Mouse (Mus musculus) liver, embryonic 12.5 days (tissue): Measurements from ENCODE around the gene Dnmt3a. TPM values are rescaled to one million over a fixed set of nuclear protein-coding genes. Genes with fewer than 3 reads are reported as not detected.

Experiments
- ATAC-seq: fragments of 200-750 bp; cut with Nextera tagmentation; 2 replicates; pipeline ENCODE4 v1.8.0; 2017; ENCODE audit warnings: moderate number of reproducible peaks, mild to moderate bottlenecking, moderate library complexity
- H3K27ac ChIP-seq: fragments of 300-500 bp; sonication (generic); 2 replicates; pipeline ENCODE4 v1.5.1; 2016; ENCODE audit warnings: mild to moderate bottlenecking
- H3K27me3 ChIP-seq: fragments of 300-500 bp; sonication (generic); replicated peaks from 2 replicates; pipeline ENCODE4 v1.6.1; 2016; ENCODE audit warnings: mild to moderate bottlenecking, moderate library complexity
- H3K36me3 ChIP-seq: fragments of 300-500 bp; sonication (generic); 2 replicates; pipeline ENCODE4 v1.6.1; 2016; ENCODE audit warnings: mild to moderate bottlenecking, moderate library complexity
- H3K4me1 ChIP-seq: fragments of 300-500 bp; sonication (generic); 2 replicates; pipeline ENCODE4 v1.6.1; 2016
- H3K4me2 ChIP-seq: fragments of 300-500 bp; sonication (generic); 2 replicates; pipeline ENCODE4 v1.6.1; 2016; ENCODE audit warnings: mild to moderate bottlenecking, moderate library complexity
- H3K4me3 ChIP-seq: fragments of 300-500 bp; sonication (generic); 2 replicates; pipeline ENCODE4 v1.5.1; 2016; ENCODE audit warnings: mild to moderate bottlenecking, moderate library complexity
- H3K9ac ChIP-seq: fragments of 300-500 bp; sonication (generic); 2 replicates; pipeline ENCODE4 v1.6.1; 2016; ENCODE audit warnings: mild to moderate bottlenecking, moderate library complexity
- H3K9me3 ChIP-seq: fragments of 300-500 bp; sonication (generic); replicated peaks from 2 replicates; pipeline ENCODE4 v1.6.1; 2016; ENCODE audit warnings: mild to moderate bottlenecking, moderate library complexity
- WGBS: fragments of 180-500 bp; shearing (Covaris S2); methylation state at CpG from one replicate; pipeline ENCODE4 v1.1.7; 2016; ENCODE audit not compliant: insufficient replicate concordance; 5-methylcytosine and 5-hydroxymethylcytosine counted together
- polyA plus RNA-seq: library from polyadenylated mRNA; unstranded; fragments of >200 nt; fragmentation: Nextera tagmentation; extraction: Ambion mirVana; gene quantifications from 2 replicates; pipeline ENCODE4 v1.2.1, GENCODE M21; 2016

Gene Dnmt3a
- polyA plus RNA-seq, 1 experiment from 2014 or later = 57.9 TPM

- 32% methylated on average over 15 of the region's 15 CpGs for WGBS
- Histone ChIP-seq H3K27me3 (no peaks in the 10 kb centered on the region), H3K9me3 (no peaks in the 10 kb centered on the region), H3K4me3 (peak overlapping the region; percentile 31; the same call in 1 of the 2 replicates), H3K27ac (peak overlapping the region; percentile 55), H3K9ac (peak overlapping the region; percentile 33; the same call in 1 of the 2 replicates), H3K4me2 (peak overlapping the region; percentile 67), H3K4me1 (peaks cover 56% of the 10 kb centered on the region), H3K36me3 (peaks cover 17% of the 10 kb centered on the region)
- no peak for ATAC-seq
Observed at GRCm38 (mm10) chr12:3871637-3872036, 65.8 kb downstream of the Dnmt3a start.

- no peak overlapping the region for H3K4me3 ChIP-seq
- H3K9me3 ChIP-seq = no peaks in the 10 kb centered on the region
- H3K27ac ChIP-seq = no peak overlapping the region
- WGBS = 63% methylated on average over 9 of the region's 9 CpGs
- no peaks in the 10 kb centered on the region for H3K27me3 ChIP-seq
- no peak overlapping the region for H3K9ac ChIP-seq
- no peak for ATAC-seq
- H3K4me1 ChIP-seq = peaks cover 56% of the 10 kb centered on the region
- H3K36me3 ChIP-seq = peaks cover 23% of the 10 kb centered on the region
- H3K4me2 ChIP-seq = no peak overlapping the region
Observed at GRCm38 (mm10) chr12:3872410-3873230, 66.8 kb downstream of the Dnmt3a start.

GRCm38 (mm10) chr12:3875474-3875873, 69.7 kb downstream of the Dnmt3a start:
- no peaks in the 10 kb centered on the region for H3K27me3 ChIP-seq

GRCm38 (mm10) chr12:3877376-3877775, 71.6 kb downstream of the Dnmt3a start:
- Histone ChIP-seq H3K27ac (no peak overlapping the region), H3K4me3 (no peak overlapping the region), H3K4me1 (peaks cover 19% of the 10 kb centered on the region), H3K9ac (no peak overlapping the region), H3K27me3 (no peaks in the 10 kb centered on the region), H3K9me3 (no peaks in the 10 kb centered on the region), H3K4me2 (no peak overlapping the region), H3K36me3 (peaks cover 26% of the 10 kb centered on the region)
- no peak for ATAC-seq
- WGBS = 70% methylated on average over 4 of the region's 4 CpGs

More at GRCm38 (mm10) chr12:3875474-3875873, 69.7 kb downstream of the Dnmt3a start:
- H3K4me1 ChIP-seq = peaks cover 38% of the 10 kb centered on the region
- H3K27ac ChIP-seq = no peak overlapping the region
- peaks cover 23% of the 10 kb centered on the region for H3K36me3 ChIP-seq
- H3K4me2 ChIP-seq = no peak overlapping the region
- no peak overlapping the region for H3K4me3 ChIP-seq
- ATAC-seq = no peak
- H3K9ac ChIP-seq = no peak overlapping the region
- H3K9me3 ChIP-seq = no peaks in the 10 kb centered on the region

GRCm38 (mm10) chr12:3881474-3881873, 75.7 kb downstream of the Dnmt3a start:
- Histone ChIP-seq H3K4me3 (no peak overlapping the region), H3K27ac (no peak overlapping the region), H3K36me3 (peaks cover 21% of the 10 kb centered on the region), H3K4me2 (no peak overlapping the region), H3K27me3 (no peaks in the 10 kb centered on the region), H3K9ac (no peak overlapping the region), H3K4me1 (peaks cover 14% of the 10 kb centered on the region), H3K9me3 (no peaks in the 10 kb centered on the region)
- ATAC-seq = no peak
- WGBS = 74% methylated on average over 3 of the region's 3 CpGs

GRCm38 (mm10) chr12:3884892-3885493, 79.2 kb downstream of the Dnmt3a start:
- no peak for ATAC-seq
- Histone ChIP-seq H3K4me2 (no peak overlapping the region), H3K4me1 (peaks cover 48% of the 10 kb centered on the region), H3K36me3 (peaks cover 19% of the 10 kb centered on the region), H3K27ac (no peak overlapping the region), H3K9me3 (no peaks in the 10 kb centered on the region), H3K4me3 (no peak overlapping the region), H3K9ac (no peak overlapping the region), H3K27me3 (no peaks in the 10 kb centered on the region)
- 58% methylated on average over 9 of the region's 9 CpGs for WGBS

- no peak overlapping the region for H3K4me2 ChIP-seq
- H3K9ac ChIP-seq = no peak overlapping the region
- no peak overlapping the region for H3K4me3 ChIP-seq
- peaks cover 19% of the 10 kb centered on the region for H3K36me3 ChIP-seq
- no peaks in the 10 kb centered on the region for H3K27me3 ChIP-seq
- peaks cover 61% of the 10 kb centered on the region for H3K4me1 ChIP-seq
- 52% methylated on average over 2 of the region's 2 CpGs for WGBS
- no peak for ATAC-seq
- H3K27ac ChIP-seq = no peak overlapping the region
- H3K9me3 ChIP-seq = no peaks in the 10 kb centered on the region
Observed at GRCm38 (mm10) chr12:3886601-3887000, 80.8 kb downstream of the Dnmt3a start.

GRCm38 (mm10) chr12:3887515-3888325, 81.9 kb downstream of the Dnmt3a start:
- Histone ChIP-seq H3K4me3 (no peak overlapping the region), H3K4me1 (peaks cover 72% of the 10 kb centered on the region), H3K9ac (no peak overlapping the region), H3K4me2 (peak overlapping the region; percentile 4; the same call in 1 of the 2 replicates), H3K36me3 (peaks cover 13% of the 10 kb centered on the region), H3K27me3 (no peaks in the 10 kb centered on the region), H3K27ac (peak overlapping the region; percentile 53), H3K9me3 (no peaks in the 10 kb centered on the region)
- WGBS = 15% methylated on average over 4 of the region's 4 CpGs
- peak; percentile 22 for ATAC-seq

GRCm38 (mm10) chr12:3889875-3890635, 84.2 kb downstream of the Dnmt3a start:
- ATAC-seq = no peak
- H3K36me3 ChIP-seq = peaks cover 10% of the 10 kb centered on the region; the same call in 1 of the 2 replicates
- H3K4me2 ChIP-seq = peak overlapping the region; percentile 97; the same call in 1 of the 2 replicates
- WGBS = 40% methylated on average over 7 of the region's 7 CpGs
- peaks cover 95% of the 10 kb centered on the region for H3K4me1 ChIP-seq
- H3K9me3 ChIP-seq = no peaks in the 10 kb centered on the region
- H3K27me3 ChIP-seq = no peaks in the 10 kb centered on the region
- H3K4me3 ChIP-seq = peak overlapping the region; percentile 67; the same call in 1 of the 2 replicates
- no peak overlapping the region for H3K27ac ChIP-seq
- H3K9ac ChIP-seq = no peak overlapping the region

- Histone ChIP-seq H3K9me3 (no peaks in the 10 kb centered on the region), H3K4me2 (peak overlapping the region; percentile 97), H3K9ac (peak overlapping the region; percentile 76), H3K27ac (peak overlapping the region; percentile 85), H3K36me3 (peaks cover 20% of the 10 kb centered on the region), H3K27me3 (no peaks in the 10 kb centered on the region), H3K4me3 (peak overlapping the region; percentile 67), H3K4me1 (peaks cover 89% of the 10 kb centered on the region)
- WGBS = 4% methylated on average over 41 of the region's 45 CpGs
- ATAC-seq = peak; percentile 53
Observed at GRCm38 (mm10) chr12:3890753-3891751, 85.2 kb downstream of the Dnmt3a start.
